Mouse (Mus musculus) adrenal gland, postnatal 4 days (tissue): ENCODE data around the gene Ipo7. TPM values are rescaled to one million over a fixed set of nuclear protein-coding genes. Genes with fewer than 3 reads are reported as not detected.
A peak's percentile ranks its signal among the peaks of the same experiment; 100 is the strongest.
"Not testable (repeated sequence)": the region's sequence is repeated elsewhere in the genome, so short reads cannot be mapped to it uniquely, and the experiment has no call there.

Source experiments
- DNase-seq, 2 experiments: peaks; one replicate each; pipeline ENCODE4 v3.0.0; 2021 to 2022; ENCODE audit warnings: low spot score in 2 of 2, mixed read lengths in 2 of 2
- total RNA-seq, 2 experiments: library from RNA; stranded (reverse); gene quantifications; 2 replicates each; pipeline ENCODE4 v1.2.3; 2021

Gene Ipo7
- total RNA-seq, 2 experiments from 2014 or later: 70.4 to 73.8 TPM

GRCm38 (mm10) chr7:110018631-110019482 lies 783 bp downstream of the Ipo7 start:
- peak; percentile 22 to 38 for DNase-seq

DNA sequence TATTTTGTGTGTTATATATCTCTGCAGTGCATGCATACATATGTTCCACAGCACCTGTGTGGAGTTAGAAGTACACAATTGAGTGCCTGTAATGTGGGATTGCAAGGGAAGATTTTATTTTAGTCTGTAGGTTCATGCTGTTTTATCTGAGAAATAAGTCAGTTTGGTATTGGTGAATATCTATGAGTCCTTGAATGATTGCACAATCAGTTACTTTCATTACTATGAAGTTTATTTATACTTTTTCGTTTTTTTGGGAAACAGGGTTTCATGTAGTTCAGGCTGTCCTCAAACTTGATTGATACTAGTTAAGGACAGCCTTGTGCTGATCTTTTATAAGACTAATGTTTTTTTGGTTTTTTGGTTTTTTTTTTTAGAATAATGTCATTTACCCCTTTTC lies 5.5 kb downstream of the Ipo7 start:
- DNase-seq: no peak

DNA sequence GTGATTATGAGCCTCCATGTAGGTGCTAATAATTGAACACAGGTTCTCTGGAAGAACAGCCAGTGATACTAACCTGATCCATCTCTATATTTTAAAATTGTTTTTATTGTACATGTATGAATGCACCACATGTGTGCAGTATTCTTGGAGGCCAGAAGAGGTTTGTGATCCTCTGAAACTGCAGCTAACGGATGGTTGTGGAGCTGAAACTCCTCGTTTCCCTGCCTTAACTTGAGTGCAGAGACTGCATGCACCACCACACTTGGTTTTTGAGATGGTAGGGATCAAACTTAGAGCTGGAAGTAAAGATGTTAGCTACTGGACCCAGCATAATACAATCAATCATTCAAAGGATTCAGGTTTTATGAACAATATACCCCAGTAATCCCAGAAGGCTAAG lies 8.5 kb downstream of the Ipo7 start:
- no peak for DNase-seq

GRCm38 (mm10) chr7:110028826-110029225 lies 10.8 kb downstream of the Ipo7 start:
- DNase-seq: no peak

DNA sequence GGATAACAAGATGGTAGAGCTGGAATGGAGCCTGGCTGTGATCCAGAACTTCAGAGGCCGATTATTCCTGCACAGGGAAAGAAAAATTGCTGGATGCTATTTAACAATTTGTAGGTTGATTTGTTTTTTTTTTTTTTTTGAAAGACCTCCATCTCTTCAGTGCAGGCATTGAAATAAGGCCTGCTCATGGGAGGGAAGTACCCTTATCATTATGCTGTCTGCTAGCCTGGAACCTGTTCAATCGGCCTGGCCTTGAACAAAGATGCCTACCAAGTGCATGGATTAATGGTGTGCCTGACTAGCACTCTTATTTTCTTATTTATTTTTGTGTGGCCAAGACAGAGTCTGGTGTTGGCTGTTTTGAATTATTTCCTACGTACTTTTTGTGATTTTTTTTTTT lies 12.3 kb downstream of the Ipo7 start:
- no peak for DNase-seq

- not testable (repeated sequence) for DNase-seq
Observed at GRCm38 (mm10) chr7:110057723-110058122, 39.6 kb downstream of the Ipo7 start.

- DNase-seq: no peak
Observed at GRCm38 (mm10) chr7:110059092-110059785, 41.2 kb downstream of the Ipo7 start.

GRCm38 (mm10) chr7:110060106-110060668 lies 42.1 kb downstream of the Ipo7 start:
- no peak for DNase-seq

GRCm38 (mm10) chr7:110060669-110061198 lies 42.7 kb downstream of the Ipo7 start:
- no peak for DNase-seq

- peak; percentile 99 to 100 for DNase-seq
Observed at GRCm38 (mm10) chr7:110061199-110061751, 43.2 kb downstream of the Ipo7 start, which contains the start of gene Zfp143. Gene Zfp143, plus strand, starts transcription at chr7:110061217.

DNA sequence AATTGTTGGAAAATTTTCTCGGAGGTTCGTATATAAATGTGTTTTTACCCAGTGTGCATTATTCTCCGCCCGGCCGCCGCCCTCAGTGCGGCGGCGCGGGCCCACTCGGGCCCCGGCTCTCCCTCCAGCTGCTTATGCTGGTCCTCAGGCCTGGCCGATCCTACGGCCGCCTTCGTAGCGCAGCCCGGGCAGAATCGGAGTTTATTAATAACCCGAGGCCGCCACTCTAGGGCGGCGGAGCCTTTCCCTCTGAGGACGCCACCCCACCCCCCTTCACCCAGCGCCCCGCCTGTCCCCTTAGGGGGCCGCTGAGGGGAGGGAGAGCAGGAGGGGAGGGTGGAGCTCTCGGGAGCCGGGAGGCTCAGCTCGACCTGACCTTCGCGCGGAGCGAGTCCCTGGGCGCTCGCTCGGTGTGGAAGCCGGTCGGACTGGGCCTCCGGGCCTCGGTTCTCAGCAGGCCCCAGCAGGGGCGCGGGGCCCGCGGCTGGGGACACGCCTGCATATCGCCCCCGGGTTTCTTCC lies 43.7 kb downstream of the Ipo7 start:
- DNase-seq: peak; percentile 65 to 87

DNA sequence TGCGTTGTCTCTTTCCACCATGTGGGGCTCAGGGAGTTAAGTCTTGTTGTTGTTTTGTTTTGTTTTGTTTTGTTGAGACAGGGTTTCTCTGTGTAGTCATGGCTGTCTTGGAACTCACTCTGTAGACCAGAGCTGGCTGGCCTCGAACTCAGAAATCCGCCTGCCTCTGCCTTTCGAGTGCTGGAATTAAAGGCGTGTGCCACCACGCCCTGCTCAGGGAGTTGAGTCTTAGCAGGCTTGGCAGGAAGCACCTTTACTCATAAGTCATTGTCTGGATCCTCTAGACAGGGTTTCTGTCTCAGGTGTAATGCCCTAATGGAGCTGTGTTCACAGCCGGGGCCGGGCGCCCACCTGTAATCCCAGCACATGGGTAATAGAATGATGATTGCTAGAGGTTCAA lies 45.7 kb downstream of the Ipo7 start:
- no peak for DNase-seq

GRCm38 (mm10) chr7:110069070-110069469 lies 51.0 kb downstream of the Ipo7 start:
- no peak for DNase-seq

- DNase-seq: no peak
Observed at GRCm38 (mm10) chr7:110078168-110078567, 60.1 kb downstream of the Ipo7 start.

DNA sequence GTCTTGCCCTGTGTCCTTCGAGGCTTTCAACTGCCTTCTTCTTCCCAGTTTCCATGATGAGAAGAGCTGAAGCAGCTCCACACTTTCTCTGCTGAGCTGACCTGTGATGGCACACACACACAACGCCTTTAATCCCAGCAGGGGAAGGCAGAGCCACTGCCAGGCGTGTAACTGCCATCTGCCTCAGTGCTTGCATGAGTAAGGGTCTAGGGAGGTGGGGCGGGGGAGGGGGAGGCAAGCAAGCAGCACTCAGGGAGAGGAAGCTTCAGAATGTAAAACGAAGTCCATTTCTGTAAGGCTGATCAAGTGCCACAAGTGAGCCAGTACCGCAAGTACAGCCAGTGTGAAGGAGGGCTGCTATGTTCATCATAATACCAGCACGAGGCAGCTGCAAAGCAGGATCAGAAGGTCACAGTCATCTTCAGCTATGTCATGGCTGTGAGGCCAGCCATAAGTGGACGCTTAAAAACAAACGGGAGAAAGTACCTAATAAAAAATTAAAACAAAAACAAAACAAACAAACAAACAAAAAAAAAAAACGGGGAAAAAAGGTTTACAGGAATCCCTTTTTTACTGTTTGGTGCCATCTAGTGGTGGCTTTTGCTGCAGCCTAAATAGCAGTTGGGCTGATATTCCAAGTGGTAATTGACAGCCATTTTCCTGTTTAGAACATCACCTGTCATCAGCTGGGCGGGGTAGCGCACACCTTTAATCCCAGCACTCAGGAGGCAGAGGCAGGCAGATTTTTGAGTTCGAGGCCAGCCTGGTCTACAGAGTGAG lies 65.5 kb downstream of the Ipo7 start:
- peak in 1 of 2 experiments; percentile 19 for DNase-seq

DNA sequence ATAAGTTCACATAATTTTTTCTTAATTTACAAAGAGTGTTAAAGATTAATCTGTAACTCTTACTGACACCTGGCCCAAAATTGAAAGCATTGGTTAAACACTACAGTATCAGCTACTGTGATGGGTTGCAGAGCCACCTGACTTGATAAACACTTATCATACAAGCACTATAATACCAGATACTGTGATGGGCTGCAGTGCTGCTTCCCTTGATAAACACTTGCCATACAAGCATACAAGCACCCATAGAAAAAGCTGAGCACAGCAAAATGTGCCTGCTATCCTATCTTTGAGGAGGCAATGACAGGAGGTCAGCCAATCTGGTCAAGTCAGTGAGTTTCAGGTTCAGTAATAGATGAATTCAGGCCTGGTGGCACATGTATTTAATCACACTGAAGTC lies 67.1 kb downstream of the Ipo7 start:
- no peak for DNase-seq

GRCm38 (mm10) chr7:110087914-110088313 lies 69.8 kb downstream of the Ipo7 start:
- DNase-seq: no peak

DNA sequence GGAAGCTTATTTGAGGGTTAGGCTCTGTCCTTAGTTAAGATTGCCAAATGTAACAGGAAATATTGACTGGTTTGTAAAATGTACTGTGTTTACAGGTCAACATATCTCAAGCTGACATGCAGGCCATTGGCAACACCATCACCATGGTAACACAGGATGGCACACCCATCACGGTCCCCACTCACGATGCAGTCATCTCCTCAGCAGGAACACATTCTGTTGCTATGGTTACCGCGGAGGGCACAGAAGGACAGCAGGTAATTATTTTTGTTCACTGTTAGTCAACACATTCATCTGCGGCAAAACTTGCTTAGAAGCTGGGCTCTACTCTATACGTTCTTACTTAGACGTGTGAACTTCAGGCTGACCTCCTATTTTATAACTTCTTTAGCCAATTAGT lies 73.6 kb downstream of the Ipo7 start:
- DNase-seq: no peak

DNA sequence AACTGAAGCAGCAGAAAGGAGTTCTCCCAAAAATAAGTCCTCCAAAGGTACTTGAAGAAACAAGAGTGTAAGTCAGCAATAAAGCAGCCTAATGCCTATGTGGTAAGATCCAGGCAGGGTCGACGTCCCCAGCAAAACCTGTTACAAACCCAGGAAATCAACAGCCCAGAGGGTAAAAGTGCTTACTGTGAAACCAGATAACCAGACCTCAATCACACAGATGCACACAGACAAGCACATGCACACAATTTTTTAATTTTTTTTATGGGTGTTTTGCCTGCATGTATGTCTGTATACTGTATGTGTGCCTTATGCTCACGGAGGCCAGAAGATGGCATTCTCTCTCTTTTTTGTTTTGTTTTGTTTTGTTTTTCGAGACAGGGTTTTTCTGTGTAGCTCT lies 78.3 kb downstream of the Ipo7 start:
- DNase-seq: no peak

- DNase-seq: no peak
Observed at GRCm38 (mm10) chr7:110097106-110097793, 79.2 kb downstream of the Ipo7 start.
